ENCODE assay signal across 24 mouse cellular contexts in genomic region chr2:117219536-117219935, GRCm38 (mm10).
"Had no signal": no experiment of that assay in that cellular context is flagged by ENCODE, and none has a peak within 500 bp of the region (broad histone marks: within the 10 kb centered on the region; RNA-seq: fewer than 3 reads in every experiment).

No protein-coding gene starts in this region.

- H3K9me3 ChIP-seq: heart, embryonic 10.5 days; heart, embryonic 12.5 days; hindbrain, embryonic 10.5 days; hindbrain, embryonic 12.5 days; intestine, embryonic 15.5 days; limb, embryonic 10.5 days; limb, embryonic 12.5 days; liver, embryonic 13.5 days; liver, embryonic 15.5 days had no signal

- DNase-seq: gastrocnemius, adult 2 months; gastrocnemius, postnatal 10 days; gastrocnemius, postnatal 25 days; heart, postnatal 10 days; heart, postnatal 4 days; kidney, adult 18-20 months; kidney, adult 8-10 months; kidney, postnatal 10 days; kidney, postnatal 25 days; kidney, postnatal 4 days; layer of hippocampus, postnatal 36 days; liver; liver, embryonic 13.5 days; liver, postnatal 0 days had no signal

- H3K4me1 ChIP-seq: intestine, embryonic 15.5 days; liver, embryonic 13.5 days; liver, embryonic 15.5 days had no signal

- H3K9ac ChIP-seq: heart, embryonic 12.5 days; hindbrain, embryonic 12.5 days; hindbrain, embryonic 14.5 days; intestine, embryonic 15.5 days; limb, embryonic 12.5 days; liver, embryonic 13.5 days; liver, embryonic 15.5 days; liver, postnatal 0 days had no signal

- H3K36me3 ChIP-seq: heart, embryonic 10.5 days; heart, embryonic 12.5 days; hindbrain, embryonic 10.5 days; hindbrain, embryonic 12.5 days; intestine, embryonic 15.5 days; limb, embryonic 10.5 days; limb, embryonic 12.5 days; liver, embryonic 13.5 days; liver, embryonic 15.5 days had no signal

- H3K4me3 ChIP-seq: gastrocnemius, adult 2 months; heart, embryonic 10.5 days; heart, embryonic 12.5 days; hindbrain, embryonic 10.5 days; hindbrain, embryonic 12.5 days; intestine, embryonic 15.5 days; layer of hippocampus, adult 2 months; limb, embryonic 10.5 days; limb, embryonic 12.5 days; liver, embryonic 13.5 days; liver, embryonic 15.5 days had no signal

- H3K27me3 ChIP-seq: heart, embryonic 12.5 days; hindbrain, embryonic 12.5 days; intestine, embryonic 15.5 days; limb, embryonic 12.5 days; liver, embryonic 13.5 days; liver, embryonic 15.5 days had no signal

- H3K27ac ChIP-seq: gastrocnemius, adult 2 months; heart, embryonic 10.5 days; hindbrain, embryonic 10.5 days; hindbrain, embryonic 12.5 days; hindbrain, embryonic 14.5 days; intestine, embryonic 15.5 days; layer of hippocampus, adult 2 months; limb, embryonic 10.5 days; liver, embryonic 13.5 days; liver, embryonic 15.5 days had no signal
